Mouse (Mus musculus): Measurements from ENCODE around the gene Fcho2.

GRCm38 (mm10) chr13:98694773-98695314 is 120.4 kb downstream of the Fcho2 start, which contains the start of gene Tmem171:
- TF ChIP-seq CTCF (IDR thresholded peaks at IDR 0.05; ENCODE audit: low read depth, low read length) (no peak), POLR2A (IDR thresholded peaks at IDR 0.05; ENCODE audit: insufficient read depth, low read length) (no peak)

Measured in ES-Bruce4 (cell line).